ENCODE assay signal across 7 mouse cellular contexts in genomic region chr4:138724354-138725126, GRCm38 (mm10). TPM values are rescaled to one million over a fixed set of nuclear protein-coding genes. Genes with fewer than 3 reads are reported as not detected.
DNase-seq lines count a peak whose midpoint lies in the region; ATAC-seq and TF ChIP-seq lines count a peak whose summit lies in the region.

Pla2g2c (plus strand) TSS chr4:138724792.

- H3K27ac ChIP-seq in embryonic facial prominence, embryonic 15.5 days (replicated peaks) = 0 out of 2 replicates have a peak within 1 kb of the TSS, but pooled peaks have one; percentile 5
- no peak within 1 kb of the TSS for H3K27ac ChIP-seq in neural tube, embryonic 12.5 days

- no peak within 1 kb of the TSS for H3K9ac ChIP-seq in embryonic facial prominence, embryonic 15.5 days
- peak within 1 kb of the TSS; percentile 43 for H3K9ac ChIP-seq in neural tube, embryonic 12.5 days

- DNase-seq in lung, adult 2 months = no peak
- no peak for DNase-seq in lung, postnatal 25 days (ENCODE audit: low spot score)
- peak; percentile 29 for DNase-seq in induced T-regulatory cell, adult 2 months (ENCODE audit: low read depth)
- DNase-seq in cerebellum, postnatal 14 days = no peak
- DNase-seq in adrenal gland, adult 18-20 months (ENCODE audit: low spot score in 2 of 2) = no peak

- H3K4me2 ChIP-seq in embryonic facial prominence, embryonic 15.5 days (replicated peaks) = peak within 1 kb of the TSS; percentile 47
- H3K4me2 ChIP-seq in neural tube, embryonic 12.5 days (replicated peaks) = peak within 1 kb of the TSS; percentile 61

- H3K9me3 ChIP-seq in embryonic facial prominence, embryonic 15.5 days (replicated peaks) = no peaks in the 10 kb centered on the region
- no peaks in the 10 kb centered on the region for H3K9me3 ChIP-seq in neural tube, embryonic 12.5 days

- no peaks in the 10 kb centered on the region for H3K36me3 ChIP-seq in embryonic facial prominence, embryonic 15.5 days
- no peaks in the 10 kb centered on the region for H3K36me3 ChIP-seq in neural tube, embryonic 12.5 days

- H3K4me1 ChIP-seq in lung, adult 2 months (ENCODE audit: control insufficient read depth, insufficient read depth, low read length) = peaks cover 7% of the 10 kb centered on the region
- H3K4me1 ChIP-seq in embryonic facial prominence, embryonic 15.5 days = peaks cover 17% of the 10 kb centered on the region
- H3K4me1 ChIP-seq in neural tube, embryonic 12.5 days = peaks cover 16% of the 10 kb centered on the region

- no peaks in the 10 kb centered on the region; the same call in 1 of the 2 replicates for H3K27me3 ChIP-seq in embryonic facial prominence, embryonic 15.5 days
- H3K27me3 ChIP-seq in neural tube, embryonic 12.5 days (replicated peaks) = no peaks in the 10 kb centered on the region

- 0 out of 2 replicates have a peak, but pooled peaks have one; percentile 26 for ATAC-seq in embryonic facial prominence, embryonic 15.5 days (ENCODE audit: insufficient number of reproducible peaks, low FRiP score, low TSS enrichment, low read depth)
- ATAC-seq in neural tube, embryonic 12.5 days (ENCODE audit: low FRiP score, low read depth) = no peak; the same call in 1 of the 2 replicates

- H3K4me3 ChIP-seq in lung, adult 2 months (replicated peaks; ENCODE audit: extremely low read depth, low read depth, low read length) = peak within 1 kb of the TSS; percentile 31
- peak within 1 kb of the TSS; percentile 25 for H3K4me3 ChIP-seq in embryonic facial prominence, embryonic 15.5 days (replicated peaks)
- H3K4me3 ChIP-seq in neural tube, embryonic 12.5 days = peak within 1 kb of the TSS; percentile 31

- TF ChIP-seq CTCF in lung, adult 2 months (IDR thresholded peaks at IDR 0.05; ENCODE audit: insufficient read depth, low read length) = no peak

- WGBS in lung, adult 2 months = 20% methylated on average over 18 of the region's 18 CpGs
- 35% methylated on average over 18 of the region's 18 CpGs for WGBS in embryonic facial prominence, embryonic 15.5 days
- WGBS in neural tube, embryonic 12.5 days = 56% methylated on average over 18 of the region's 18 CpGs

- TF ChIP-seq POLR2A in lung, adult 2 months (IDR thresholded peaks at IDR 0.05; ENCODE audit: borderline replicate concordance, extremely low read depth, low read depth, low read length) = no peak

RNA-seq across cellular contexts. Expression of gene Pla2g2c, which starts in this region (rescaled TPM):
- 0.69 and 0.93 TPM in 2 replicates for polyA plus RNA-seq in lung, adult 2 months (2012; rRNA removed)
- 0.38 and 0.61 TPM in 2 replicates for polyA plus RNA-seq in embryonic facial prominence, embryonic 15.5 days (2015; fragmentation: Nextera tagmentation; extraction: Ambion mirVana)
- polyA plus RNA-seq in neural tube, embryonic 12.5 days (2016; fragmentation: Nextera tagmentation; extraction: Ambion mirVana) = 0.57 and 0.61 TPM in 2 replicates
- total RNA-seq in adrenal gland, adult 18-20 months (2021) = under 1 TPM in 1 of 2 experiments, not detected in 1; 0.19 TPM

Comparison
In these comparisons a context has a peak if more than half of its experiments do, and no peak if none do; other contexts are left out.
1. Peak in ATAC-seq, H3K4me3 ChIP-seq, H3K27ac ChIP-seq and H3K4me2 ChIP-seq in embryonic facial prominence, embryonic 15.5 days; RNA of the gene not detected or under 1 TPM.